Mouse (Mus musculus) testis, adult 2 months (tissue): ENCODE measurements around the gene Csrp3. TPM values are rescaled to one million over a fixed set of nuclear protein-coding genes. Genes with fewer than 3 reads are reported as not detected.
A peak's percentile ranks its signal among the peaks of the same experiment; 100 is the strongest.

ENCODE experiments used
- H3K27ac ChIP-seq: fragments of 200-500 bp; 2 replicates; pipeline ENCODE4 v1.5.1; 2012; ENCODE audit warnings: low read depth, low read length; ENCODE audit not compliant: control insufficient read depth, insufficient read depth
- H3K27me3 ChIP-seq: fragments of 200-500 bp; 2 replicates; pipeline ENCODE4 v1.6.1; 2012; ENCODE audit warnings: mild to moderate bottlenecking, low read length, moderate library complexity; ENCODE audit not compliant: control insufficient read depth, insufficient read depth
- H3K36me3 ChIP-seq: fragments of 200-500 bp; 2 replicates; pipeline ENCODE4 v1.6.1; 2012; ENCODE audit warnings: mild to moderate bottlenecking, low read length; ENCODE audit not compliant: control insufficient read depth, insufficient read depth
- H3K4me1 ChIP-seq: fragments of 200-500 bp; 2 replicates; pipeline ENCODE4 v1.6.1; 2012; ENCODE audit warnings: low read length; ENCODE audit not compliant: control insufficient read depth, insufficient read depth
- H3K4me3 ChIP-seq: fragments of 200-500 bp; 2 replicates; pipeline ENCODE4 v1.5.1; 2012; ENCODE audit warnings: low read depth, mild to moderate bottlenecking, low read length, moderate library complexity, mixed read lengths; ENCODE audit not compliant: control insufficient read depth
- CTCF ChIP-seq: fragments of 200-500 bp; IDR thresholded peaks from 2 replicates; pipeline ENCODE4 v1.5.1; 2012; ENCODE audit warnings: low read depth, mild to moderate bottlenecking, inconsistent platforms, low read length, moderate library complexity; ENCODE audit not compliant: control insufficient read depth, insufficient read depth, insufficient replicate concordance
- POLR2A ChIP-seq: fragments of 200-500 bp; IDR thresholded peaks from 2 replicates; pipeline ENCODE4 v1.6.1; 2012; ENCODE audit warnings: low read depth, mild to moderate bottlenecking, inconsistent platforms, low read length, moderate library complexity; ENCODE audit not compliant: control insufficient read depth
- polyA plus RNA-seq: library from polyadenylated mRNA; depleted of rRNA; stranded (reverse); fragments of >200 nt; gene quantifications from 2 replicates; pipeline ENCODE4 v1.2.3, GENCODE M21; 2012; rRNA removed

Gene Csrp3
- polyA plus RNA-seq, 1 experiment = not detected

DNA sequence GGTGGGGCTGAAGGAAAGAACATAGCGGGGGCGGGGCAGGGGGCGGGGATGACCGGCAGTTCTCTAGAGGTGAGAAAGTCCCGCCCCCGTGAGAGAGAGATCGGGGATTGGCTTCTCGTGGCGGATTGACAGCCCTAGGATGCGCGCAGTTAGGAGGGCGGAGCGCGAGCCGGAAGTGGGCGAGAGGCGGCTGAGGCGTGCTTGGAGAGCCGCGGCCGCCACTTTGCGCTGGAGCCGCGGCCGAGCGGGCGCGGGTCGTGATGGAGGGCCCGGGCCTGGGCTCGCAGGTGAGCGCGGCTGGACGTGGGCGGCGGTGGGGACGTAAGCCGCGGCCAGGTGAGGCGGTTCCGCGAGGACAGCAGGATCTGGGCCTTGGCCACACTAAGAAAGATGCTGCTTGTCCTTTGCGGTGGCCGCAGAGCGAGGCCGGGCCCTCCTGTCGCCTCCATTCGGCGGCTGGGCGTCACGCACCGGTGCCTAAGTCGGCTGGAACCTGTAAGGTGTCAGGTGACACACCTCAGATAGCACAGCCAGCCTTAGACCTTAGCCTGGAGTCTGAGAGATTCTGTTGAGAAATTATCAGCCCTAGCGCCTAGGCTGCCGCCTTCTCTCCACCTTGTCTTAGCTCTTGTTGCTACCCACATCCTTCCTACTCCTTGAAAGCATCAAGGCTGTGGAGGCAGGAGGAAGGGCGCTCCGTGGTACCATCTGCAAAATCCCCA, 58.8 kb downstream of the Csrp3 start, which contains the start of gene Zdhhc13:
Gene Zdhhc13, plus strand, starts transcription at position 153 of the 722 bp plus-strand sequence.
- peak within 1 kb of the TSS; percentile 99 for H3K4me3 ChIP-seq
- no peaks in the 10 kb centered on the region for H3K27me3 ChIP-seq
- H3K27ac ChIP-seq = peak within 1 kb of the TSS; percentile 81
- no peak for TF ChIP-seq CTCF
- TF ChIP-seq POLR2A = peak; percentile 83
- H3K4me1 ChIP-seq = no peaks in the 10 kb centered on the region; the same call in 1 of the 2 replicates
- H3K36me3 ChIP-seq = no peaks in the 10 kb centered on the region

DNA sequence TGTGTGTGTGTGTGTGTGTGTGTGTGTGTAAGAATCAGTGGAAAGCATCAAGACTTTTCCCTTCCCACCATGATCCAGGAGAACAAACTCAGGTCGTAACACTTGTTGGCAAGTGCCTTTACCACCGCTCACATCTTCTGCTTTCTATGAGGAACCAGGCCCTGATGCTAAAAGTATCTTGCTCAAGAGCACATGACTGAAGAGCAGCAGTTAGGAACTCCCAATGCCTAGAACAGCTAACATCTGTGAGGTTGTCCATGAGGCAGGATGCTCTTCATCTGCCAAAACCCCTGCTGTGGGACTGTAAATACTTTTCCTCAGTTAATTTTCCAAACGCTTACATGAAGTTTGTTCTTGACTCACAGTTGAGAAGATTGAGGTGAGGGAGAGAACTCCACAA, 59.5 kb downstream of the Csrp3 start:
- no peaks in the 10 kb centered on the region for H3K27me3 ChIP-seq
- H3K4me3 ChIP-seq = peak overlapping the region; percentile 54
- TF ChIP-seq POLR2A = no peak
- TF ChIP-seq CTCF = no peak
- no peak overlapping the region for H3K27ac ChIP-seq
- no peaks in the 10 kb centered on the region; the same call in 1 of the 2 replicates for H3K4me1 ChIP-seq
- no peaks in the 10 kb centered on the region for H3K36me3 ChIP-seq

DNA sequence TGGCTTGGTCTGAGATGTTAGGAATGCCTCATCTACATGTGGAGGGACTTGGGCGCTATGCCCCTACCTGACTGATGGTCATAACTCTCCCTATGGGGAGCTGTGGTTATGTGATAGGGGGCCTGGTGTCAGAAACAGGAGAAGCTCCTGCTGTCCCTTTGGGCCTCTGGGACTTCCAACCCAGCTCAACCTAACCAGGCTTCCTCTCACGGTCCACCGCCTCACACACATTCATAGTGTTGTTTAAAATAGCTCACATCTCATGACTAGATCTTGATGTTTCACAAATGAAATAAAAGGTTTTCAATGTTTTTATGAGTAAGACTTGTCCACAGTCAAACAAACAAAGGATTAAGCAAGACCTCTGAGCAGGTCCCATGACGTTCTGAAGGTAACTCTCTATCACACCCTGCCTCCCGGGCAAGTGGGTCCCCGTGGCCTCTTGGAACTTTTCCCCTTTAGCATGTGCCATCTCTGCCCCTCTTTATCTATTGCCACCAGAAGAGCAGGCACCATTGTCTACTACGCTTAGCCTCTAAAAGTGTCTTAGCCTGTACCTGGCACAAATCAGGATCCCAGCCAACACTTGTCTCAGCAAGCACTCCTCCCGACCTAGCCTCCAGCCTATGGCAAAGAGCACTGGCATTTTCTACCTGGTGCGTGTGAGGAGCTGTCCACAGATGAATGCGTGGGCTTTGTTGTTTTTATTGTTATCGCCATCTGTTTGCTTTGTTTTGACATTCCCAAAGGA, 62.9 kb downstream of the Csrp3 start:
- Histone ChIP-seq H3K27ac (no peak overlapping the region), H3K27me3 (no peaks in the 10 kb centered on the region), H3K4me1 (no peaks in the 10 kb centered on the region; the same call in 1 of the 2 replicates), H3K36me3 (no peaks in the 10 kb centered on the region), H3K4me3 (no peak overlapping the region)
- no peak for TF ChIP-seq POLR2A
- TF ChIP-seq CTCF = no peak

DNA sequence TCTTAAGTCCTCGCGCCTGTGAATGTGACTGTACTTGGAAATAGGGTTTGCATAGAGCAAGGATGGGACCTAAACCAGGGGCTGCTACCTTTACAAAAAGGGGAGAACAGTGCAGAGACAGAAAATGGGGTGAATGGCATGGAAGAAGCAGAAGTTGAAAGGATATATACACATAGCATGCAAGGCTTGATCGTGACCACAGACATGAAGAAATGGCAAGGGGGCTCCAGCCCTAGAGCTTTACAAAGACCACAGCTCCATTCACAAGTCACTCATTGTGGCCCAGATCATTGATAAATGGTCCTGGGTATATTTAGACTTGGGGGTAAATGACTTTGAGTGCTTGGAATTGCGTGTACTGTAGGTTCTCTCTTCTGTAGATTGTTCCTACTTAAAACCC, 65.4 kb downstream of the Csrp3 start:
- Histone ChIP-seq H3K4me1 (no peaks in the 10 kb centered on the region), H3K36me3 (no peaks in the 10 kb centered on the region), H3K4me3 (no peak overlapping the region), H3K27ac (no peak overlapping the region), H3K27me3 (no peaks in the 10 kb centered on the region)
- TF ChIP-seq POLR2A = no peak
- no peak for TF ChIP-seq CTCF

Other genes with a start within 250 kb of the Csrp3 start
- 0.23 TPM in 1 of 2 replicates, not detected in the other for gene Mrgprb3, start 204.2 kb downstream of the Csrp3 start, polyA plus RNA-seq
- gene Zdhhc13, start 59.0 kb downstream of the Csrp3 start, polyA plus RNA-seq = 7.2 and 12.4 TPM in 2 replicates
- 6.5 and 6.7 TPM in 2 replicates for gene E2f8, start 33.6 kb upstream of the Csrp3 start, polyA plus RNA-seq
- gene Nav2, start 60.7 kb upstream of the Csrp3 start, polyA plus RNA-seq = 19.8 and 20.8 TPM in 2 replicates